Mouse (Mus musculus) intestine, embryonic 14.5 days (tissue): Measurements from ENCODE around the gene Nrros. TPM values are rescaled to one million over a fixed set of nuclear protein-coding genes. Genes with fewer than 3 reads are reported as not detected.

Experiments
- ATAC-seq: fragments of 200-750 bp; cut with Nextera tagmentation; replicated peaks from 2 replicates; pipeline ENCODE4 v1.8.0; 2017; ENCODE audit warnings: low read depth, moderate number of reproducible peaks, moderate TSS enrichment, moderate library complexity; ENCODE audit not compliant: low FRiP score, low TSS enrichment
- DNase-seq: peaks from one replicate; pipeline ENCODE4 v3.0.0-alpha.2; 2018; ENCODE audit warnings: low spot score
- H3K27ac ChIP-seq: fragments of 300-500 bp; sonication (generic); 2 replicates; pipeline ENCODE4 v1.5.1; 2014; ENCODE audit warnings: low read depth, mild to moderate bottlenecking, control low read depth
- H3K27me3 ChIP-seq: fragments of 300-500 bp; sonication (generic); replicated peaks from 2 replicates; pipeline ENCODE4 v1.6.1; 2014; ENCODE audit warnings: low read length, control low read depth; ENCODE audit not compliant: control insufficient read depth, insufficient read depth
- H3K36me3 ChIP-seq: fragments of 300-500 bp; sonication (generic); 2 replicates; pipeline ENCODE4 v1.6.1; 2014; ENCODE audit warnings: low read length, control low read depth; ENCODE audit not compliant: control insufficient read depth, insufficient read depth
- H3K4me1 ChIP-seq: fragments of 300-500 bp; sonication (generic); replicated peaks from 2 replicates; pipeline ENCODE4 v1.6.1; 2014; ENCODE audit warnings: low read length, control low read depth, mixed read lengths; ENCODE audit not compliant: control insufficient read depth, insufficient read depth
- H3K4me2 ChIP-seq: fragments of 300-500 bp; sonication (generic); 2 replicates; pipeline ENCODE4 v1.6.1; 2014; ENCODE audit warnings: low read length
- H3K4me3 ChIP-seq: fragments of 300-500 bp; sonication (generic); 2 replicates; pipeline ENCODE4 v1.5.1; 2014; ENCODE audit warnings: low read depth, low read length, control low read depth, mixed read lengths
- H3K9ac ChIP-seq: fragments of 300-500 bp; sonication (generic); 2 replicates; pipeline ENCODE4 v1.6.1; 2014; ENCODE audit warnings: mild to moderate bottlenecking, low read length
- H3K9me3 ChIP-seq: fragments of 300-500 bp; sonication (generic); 2 replicates; pipeline ENCODE4 v1.6.1; 2016; ENCODE audit warnings: low read length, control low read depth; ENCODE audit not compliant: control insufficient read depth
- WGBS: fragments of 180-500 bp; shearing (Covaris S2); extraction: QIAGEN DNeasy Blood & Tissue Kit; methylation state at CpG from one replicate; pipeline ENCODE4 v1.1.7; 2014; 5-methylcytosine and 5-hydroxymethylcytosine counted together
- polyA plus RNA-seq: library from polyadenylated mRNA; unstranded; fragments of >200 nt; fragmentation: Nextera tagmentation; extraction: Ambion mirVana; gene quantifications from 2 replicates; pipeline ENCODE4 v1.2.1, GENCODE M21; 2014

Nrros gene
- polyA plus RNA-seq, 1 experiment from 2014 or later, result 15.7 TPM

DNA sequence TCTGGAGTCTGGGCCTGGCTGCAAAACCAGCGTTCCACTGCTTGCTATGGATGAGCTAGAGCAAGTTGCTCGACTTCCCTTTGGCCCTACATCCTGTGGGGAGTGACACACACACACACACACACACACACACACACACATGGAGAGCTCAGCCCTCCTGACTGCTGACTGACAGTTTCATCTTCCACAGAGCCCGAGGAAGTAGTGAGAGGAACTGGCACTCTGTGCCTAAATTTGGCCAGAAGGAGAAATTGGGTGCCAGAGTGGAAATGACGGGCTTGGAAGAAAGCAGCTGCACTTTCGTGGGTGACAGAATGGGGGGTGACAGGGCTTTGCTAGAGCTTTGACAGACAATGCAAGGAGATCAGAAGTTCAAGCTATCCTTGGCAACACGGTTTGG is 23.7 kb upstream of the Nrros start:
- Histone ChIP-seq H3K9me3 (no peaks in the 10 kb centered on the region), H3K9ac (no peak overlapping the region), H3K4me2 (no peak overlapping the region), H3K36me3 (no peaks in the 10 kb centered on the region), H3K4me3 (no peak overlapping the region), H3K27me3 (no peaks in the 10 kb centered on the region), H3K27ac (no peak overlapping the region), H3K4me1 (no peaks in the 10 kb centered on the region)
- whole genome bisulfite sequencing, result 64% methylated on average over 6 of the region's 6 CpGs
- no peak for ATAC-seq
- no peak for DNase-seq

DNA sequence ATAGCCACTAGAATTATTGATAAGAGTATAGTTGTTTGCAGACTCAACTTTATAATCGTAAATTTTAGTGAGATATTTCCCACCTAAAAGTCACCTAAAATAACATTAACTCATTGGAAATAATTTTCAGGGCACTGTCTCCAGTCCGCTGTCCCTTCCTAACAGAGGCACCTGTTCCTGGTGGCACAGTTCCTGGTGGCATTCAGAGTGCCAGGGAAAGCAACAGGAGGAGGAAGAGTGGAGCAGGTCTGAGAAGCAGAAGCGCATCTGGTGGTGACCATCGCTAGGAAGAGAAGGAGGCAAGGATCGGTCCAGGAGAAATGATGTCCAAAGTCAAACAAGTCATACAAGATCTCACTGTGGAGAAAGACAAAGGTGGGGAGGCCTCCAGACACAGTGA is 20.7 kb upstream of the Nrros start:
- Histone ChIP-seq H3K4me2 (no peak overlapping the region), H3K4me1 (no peaks in the 10 kb centered on the region), H3K9ac (no peak overlapping the region), H3K36me3 (no peaks in the 10 kb centered on the region), H3K4me3 (no peak overlapping the region), H3K27me3 (no peaks in the 10 kb centered on the region), H3K9me3 (no peaks in the 10 kb centered on the region), H3K27ac (no peak overlapping the region)
- WGBS, result 91% methylated on average over 5 of the region's 5 CpGs
- ATAC-seq (no peak), DNase-seq (no peak)

DNA sequence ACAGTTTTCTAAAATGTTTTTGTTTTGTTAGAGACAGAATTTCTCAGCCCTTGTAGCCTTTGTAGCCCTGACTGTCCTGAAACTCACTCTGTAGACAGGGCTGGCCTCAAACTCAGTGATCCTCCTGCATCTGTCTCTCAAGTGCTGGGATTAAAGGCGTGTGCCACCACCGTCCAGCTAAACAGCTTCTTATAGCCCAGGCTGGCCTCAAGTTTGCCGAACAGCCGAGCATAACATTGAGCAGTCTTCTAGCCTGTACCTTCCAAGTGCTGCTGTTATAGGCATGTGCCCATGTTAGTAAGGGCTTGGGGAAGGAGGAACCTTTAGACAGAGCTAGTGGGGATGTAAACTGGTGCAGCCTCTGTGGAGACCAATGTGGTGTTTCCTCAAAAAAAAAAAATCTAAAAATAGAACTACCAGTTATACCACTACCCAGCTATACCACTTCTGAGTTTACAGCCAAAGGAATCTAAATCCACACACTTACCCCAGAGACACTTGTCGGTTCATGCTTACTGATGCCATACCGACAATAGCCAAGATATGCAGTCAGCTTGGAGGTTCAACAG is 14.0 kb upstream of the Nrros start, which contains the start of gene Bex6:
Bex6 (plus strand) TSS at position 491 of the 569 bp plus-strand sequence.
- no peak within 1 kb of the TSS for H3K27ac ChIP-seq
- H3K36me3 ChIP-seq, result no peaks in the 10 kb centered on the region
- H3K4me3 ChIP-seq, result no peak within 1 kb of the TSS
- DNase-seq (no peak), ATAC-seq (no peak)
- no peaks in the 10 kb centered on the region for H3K27me3 ChIP-seq
- H3K4me1 ChIP-seq, result no peaks in the 10 kb centered on the region
- H3K4me2 ChIP-seq, result no peak within 1 kb of the TSS
- no peak within 1 kb of the TSS for H3K9ac ChIP-seq
- WGBS, result 84% methylated on average over 6 of the region's 6 CpGs
- H3K9me3 ChIP-seq, result no peaks in the 10 kb centered on the region

DNA sequence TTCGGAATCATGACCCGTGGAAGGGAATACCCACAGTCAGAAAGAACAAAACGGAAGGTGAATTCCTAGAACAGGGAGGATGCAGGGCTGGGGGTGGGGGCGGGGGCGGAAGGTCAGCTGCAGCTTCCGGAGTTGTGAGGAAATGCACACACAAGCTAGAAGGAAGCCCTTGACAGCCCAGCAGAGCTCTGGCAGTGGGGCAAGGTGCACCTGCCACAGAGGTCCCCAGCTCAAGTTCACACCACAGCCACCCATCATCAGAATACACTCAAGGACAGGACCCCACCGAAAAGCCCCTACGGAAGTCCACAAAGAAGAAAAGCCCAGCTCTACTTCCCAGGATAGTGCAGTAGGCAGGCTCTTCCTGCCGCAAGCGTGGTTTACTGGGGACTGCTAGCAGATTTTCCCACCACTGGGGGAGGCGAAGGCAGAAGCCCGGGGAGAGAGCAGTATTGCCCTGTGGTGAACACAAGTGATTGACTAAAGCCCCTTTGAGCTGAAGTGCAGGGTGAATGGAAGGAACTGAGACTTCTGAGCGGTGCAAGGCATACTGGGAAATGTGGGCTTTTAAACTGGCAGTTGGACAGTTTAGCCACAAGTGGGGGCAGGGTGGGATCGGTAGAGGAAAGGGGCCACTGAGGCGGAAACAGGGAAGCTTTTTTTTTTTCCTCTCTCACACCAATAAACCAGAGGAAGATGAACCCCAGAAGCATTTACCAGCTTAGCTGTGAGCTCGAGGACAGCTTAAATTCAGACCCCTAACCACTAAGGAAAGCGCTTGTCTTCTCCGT is 11.7 kb upstream of the Nrros start:
- no peak overlapping the region for H3K4me3 ChIP-seq
- no peaks in the 10 kb centered on the region for H3K9me3 ChIP-seq
- H3K4me2 ChIP-seq, result no peak overlapping the region; the same call in 1 of the 2 replicates
- no peak for DNase-seq
- no peak for ATAC-seq
- 55% methylated on average over 18 of the region's 18 CpGs for WGBS
- no peaks in the 10 kb centered on the region for H3K36me3 ChIP-seq
- H3K27ac ChIP-seq, result peak overlapping the region; percentile 33; the same call in 1 of the 2 replicates
- H3K4me1 ChIP-seq, result no peaks in the 10 kb centered on the region
- H3K27me3 ChIP-seq, result no peaks in the 10 kb centered on the region
- no peak overlapping the region for H3K9ac ChIP-seq

DNA sequence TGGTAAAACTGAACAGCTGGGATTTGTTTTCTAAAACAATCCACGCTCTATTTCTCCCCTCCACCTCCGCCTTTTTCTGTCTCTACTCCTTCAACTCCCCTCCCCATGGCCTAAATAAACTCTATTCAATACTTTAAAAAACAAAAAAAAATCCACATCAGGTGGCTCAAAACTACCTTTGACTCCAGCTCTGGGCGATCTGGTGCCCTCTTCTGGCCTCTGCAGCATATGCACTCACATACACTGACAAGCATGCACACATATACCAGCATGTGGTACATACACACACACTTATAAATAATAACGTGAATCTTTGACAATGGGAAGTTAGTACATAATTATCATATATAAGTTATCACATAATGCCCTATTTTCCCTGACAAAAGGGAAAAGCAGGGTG is 9.6 kb upstream of the Nrros start:
- no peaks in the 10 kb centered on the region for H3K4me1 ChIP-seq
- 87% methylated on average over 4 of the region's 4 CpGs for WGBS

DNA sequence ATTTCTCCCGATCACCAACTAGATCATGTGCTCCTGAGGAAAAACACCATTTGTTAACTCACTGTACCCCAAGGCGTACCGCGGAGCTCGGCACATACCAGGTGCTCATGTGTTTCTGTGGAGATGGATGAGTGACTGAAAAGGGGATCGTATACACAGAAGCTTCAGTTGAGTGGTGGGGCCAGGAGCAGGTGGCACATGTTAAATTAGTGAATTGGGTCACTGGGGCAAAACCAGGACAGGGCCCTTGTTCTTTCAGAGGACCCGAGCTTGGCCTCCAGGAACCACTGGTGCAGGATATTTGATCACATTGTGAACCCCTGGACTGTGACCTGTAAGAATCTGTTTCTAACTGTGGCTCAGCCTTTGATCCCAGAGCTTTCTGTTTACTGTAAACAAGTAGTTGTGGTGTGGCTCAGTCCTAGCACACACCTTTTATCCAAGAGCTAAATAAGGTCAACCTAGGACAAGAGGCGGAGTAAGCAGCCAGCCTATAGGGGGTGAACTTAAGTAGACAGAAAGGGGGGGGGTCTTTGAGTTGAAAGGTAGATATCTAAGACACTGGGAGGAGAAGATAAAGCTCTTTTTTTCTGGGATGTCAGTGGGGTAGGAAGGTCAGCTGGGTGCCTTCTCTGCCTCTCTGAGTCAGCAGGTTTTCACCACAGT is 9.1 kb upstream of the Nrros start:
- ATAC-seq, result no peak
- Histone ChIP-seq H3K36me3 (no peaks in the 10 kb centered on the region), H3K27me3 (no peaks in the 10 kb centered on the region)

More for the DNA sequence above, 9.6 kb upstream of the Nrros start:
- Histone ChIP-seq H3K9me3 (no peaks in the 10 kb centered on the region), H3K27me3 (no peaks in the 10 kb centered on the region), H3K9ac (no peak overlapping the region), H3K36me3 (no peaks in the 10 kb centered on the region), H3K4me3 (no peak overlapping the region), H3K4me2 (no peak overlapping the region), H3K27ac (no peak overlapping the region)
- ATAC-seq, result no peak
- no peak for DNase-seq

DNA sequence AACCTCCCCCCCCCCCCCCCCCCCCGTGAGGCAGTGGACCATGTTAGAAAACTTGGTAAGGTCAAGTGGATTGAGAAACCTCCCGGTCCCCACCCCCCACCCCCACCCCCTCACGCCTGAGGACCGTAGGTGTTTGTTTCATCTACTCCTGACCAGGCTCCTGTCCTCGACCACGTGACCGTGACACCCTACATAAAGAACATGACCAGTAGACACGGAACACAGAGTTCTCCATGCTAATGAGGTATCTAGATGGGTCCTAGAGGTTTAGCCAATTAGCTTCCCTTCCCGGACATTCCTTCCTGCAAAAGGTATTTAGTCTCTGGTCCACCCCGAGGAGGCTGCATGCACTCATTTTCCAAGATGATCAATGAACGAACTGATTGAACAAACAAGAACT is 8.0 kb upstream of the Nrros start:
- no peak for DNase-seq
- ATAC-seq, result no peak
- 72% methylated on average over 11 of the region's 11 CpGs for WGBS
- no peaks in the 10 kb centered on the region for H3K4me1 ChIP-seq
- no peak overlapping the region for H3K4me2 ChIP-seq
- no peak overlapping the region for H3K4me3 ChIP-seq
- no peaks in the 10 kb centered on the region for H3K9me3 ChIP-seq
- H3K27ac ChIP-seq, result no peak overlapping the region
- no peaks in the 10 kb centered on the region for H3K36me3 ChIP-seq
- H3K9ac ChIP-seq, result no peak overlapping the region
- H3K27me3 ChIP-seq, result no peaks in the 10 kb centered on the region

More for the DNA sequence above, 9.1 kb upstream of the Nrros start:
- DNase-seq, result no peak
- H3K4me3 ChIP-seq, result no peak overlapping the region
- no peaks in the 10 kb centered on the region for H3K9me3 ChIP-seq
- H3K27ac ChIP-seq, result no peak overlapping the region
- no peak overlapping the region for H3K9ac ChIP-seq
- 79% methylated on average over 8 of the region's 8 CpGs for WGBS
- H3K4me2 ChIP-seq, result no peak overlapping the region
- no peaks in the 10 kb centered on the region for H3K4me1 ChIP-seq

DNA sequence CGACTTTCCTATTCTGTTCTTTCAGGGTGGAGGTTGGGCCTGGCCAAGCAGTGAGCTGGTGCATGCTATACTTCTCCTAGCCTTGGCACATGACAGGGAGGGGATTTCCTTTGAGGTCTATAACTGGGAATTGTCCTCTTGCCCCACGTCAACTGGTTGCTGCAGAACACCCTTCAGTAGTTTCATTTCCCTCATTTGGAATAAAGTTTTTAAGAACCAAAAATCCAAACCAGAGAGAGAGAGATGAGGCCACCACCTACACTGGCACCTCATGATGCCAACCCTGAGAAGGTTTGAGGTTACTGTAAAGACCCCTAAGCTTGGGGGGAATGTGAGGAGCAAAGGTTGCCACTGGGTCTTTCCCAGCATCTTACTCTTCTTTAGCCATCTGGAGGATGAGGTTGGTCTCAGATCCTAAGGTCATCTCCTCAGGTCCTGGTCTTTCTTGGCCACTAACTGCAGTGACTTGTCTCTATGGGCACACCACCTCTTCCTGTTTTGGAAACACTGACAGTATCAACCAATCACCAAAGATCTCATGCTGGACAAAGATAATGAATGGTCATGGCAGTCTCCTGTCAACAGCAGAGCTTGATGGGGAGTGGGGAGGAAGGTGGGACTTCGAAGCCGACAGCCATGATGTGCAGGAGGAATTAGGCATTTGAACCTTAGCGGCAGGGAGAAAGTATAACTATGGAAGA is 5.8 kb upstream of the Nrros start:
- Histone ChIP-seq H3K9me3 (no peaks in the 10 kb centered on the region), H3K4me1 (no peaks in the 10 kb centered on the region), H3K9ac (no peak overlapping the region), H3K36me3 (no peaks in the 10 kb centered on the region), H3K27ac (no peak overlapping the region), H3K4me2 (no peak overlapping the region), H3K4me3 (no peak overlapping the region), H3K27me3 (no peaks in the 10 kb centered on the region)
- WGBS, result 87% methylated on average over 5 of the region's 5 CpGs
- DNase-seq, result no peak
- no peak for ATAC-seq
